ENCODE assay signal across 8 mouse cellular contexts in the genomic region with DNA sequence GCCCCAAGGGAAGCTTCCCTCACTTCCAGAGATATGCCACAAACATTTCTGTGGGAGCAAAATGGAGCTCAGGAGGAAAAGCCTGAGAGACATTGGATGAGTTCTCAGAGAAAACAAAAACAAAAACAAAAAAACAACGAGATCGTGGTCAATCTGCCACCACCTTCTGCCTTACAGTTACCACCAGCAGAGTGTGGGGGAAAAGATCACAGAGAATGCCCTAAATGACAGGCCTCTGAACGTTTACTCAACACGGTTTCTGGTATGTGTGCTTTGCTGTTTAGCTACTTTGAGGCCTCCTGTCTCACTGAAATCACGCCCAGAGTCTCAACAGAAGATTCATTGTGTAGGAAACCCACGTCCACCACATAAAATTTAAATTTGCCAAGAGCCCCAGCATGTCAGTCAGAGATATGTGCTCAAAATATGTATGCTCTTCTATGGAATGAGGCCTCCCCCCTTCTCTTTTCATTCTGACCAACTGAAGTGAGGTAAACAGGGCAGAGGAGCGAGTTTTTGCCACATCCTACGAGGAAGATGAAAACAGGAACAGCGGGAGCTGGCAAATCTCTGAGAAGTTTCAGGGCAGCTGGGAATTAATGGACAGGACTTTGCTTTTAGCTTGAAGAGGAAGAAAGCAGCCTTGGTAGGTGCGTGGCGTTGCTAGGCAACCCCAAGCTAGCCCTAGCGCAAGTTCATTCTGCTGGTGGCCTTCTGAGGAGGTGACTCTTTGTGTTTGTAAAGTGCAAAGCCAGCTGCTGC.
A peak's percentile ranks its signal among the peaks of the same experiment; 100 is the strongest.
DNase-seq lines count a peak whose midpoint lies in the region.

No protein-coding gene starts in this region.

- peak; percentile 31 for DNase-seq in right cerebral cortex, adult 18-20 months
- DNase-seq in right cerebral cortex, postnatal 4 days, result no peak
- peak; percentile 11 to 50 for DNase-seq in frontal cortex, adult 2 months (ENCODE audit: extremely low spot score in 1 of 2, low spot score in 1 of 2)
- peak; percentile 64 for DNase-seq in left cerebral cortex, postnatal 4 days
- DNase-seq in ovary, postnatal 14 days (ENCODE audit: low spot score), result no peak
- no peak for DNase-seq in c-Kit-positive CD71-positive TER-119-positive erythroid progenitor cells, embryonic 14.5 days (ENCODE audit: low spot score)
- DNase-seq in urinary bladder, adult 2 months (ENCODE audit: low spot score), result no peak
- no peak for DNase-seq in thymus, postnatal 4 days

- intact Hi-C loops in left cerebral cortex, postnatal 4 days (cut with DNase I), result no loop called here

Comparison
In these comparisons a context has a peak if more than half of its experiments do, and no peak if none do; other contexts are left out.
1. DNase-seq: peak in right cerebral cortex, adult 18-20 months (single experiment), frontal cortex, adult 2 months (2 of 2) and left cerebral cortex, postnatal 4 days (single experiment); none in right cerebral cortex, postnatal 4 days (single experiment), ovary, postnatal 14 days (single experiment), c-Kit-positive CD71-positive TER-119-positive erythroid progenitor cells, embryonic 14.5 days (single experiment), urinary bladder, adult 2 months (single experiment) and thymus, postnatal 4 days (single experiment).